Mouse (Mus musculus): ENCODE results near the gene Ddx43.

DNA sequence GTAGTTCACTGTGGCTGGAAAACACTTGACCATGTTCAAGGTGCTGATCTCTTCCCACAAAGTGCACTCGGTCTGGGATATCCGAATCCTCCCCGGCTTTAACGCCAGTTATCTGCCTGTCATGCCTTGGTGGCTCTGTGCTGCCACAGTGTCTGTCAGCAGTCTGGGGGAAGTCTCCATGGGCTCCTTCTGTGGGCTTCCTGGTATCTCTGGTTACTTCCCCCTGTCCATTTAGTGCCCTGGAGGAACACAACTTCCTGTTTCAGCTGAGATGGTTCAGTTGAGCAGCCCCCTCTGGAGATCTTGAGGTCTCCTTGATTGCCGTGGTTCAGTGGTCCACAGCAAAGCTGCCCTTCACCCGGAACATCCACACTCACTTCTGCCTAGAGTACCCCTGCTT lies 32.6 kb downstream of the Ddx43 start:
- TF ChIP-seq CTCF (IDR thresholded peaks at IDR 0.05; ENCODE audit: extremely low read depth, insufficient read depth, insufficient read length, insufficient replicate concordance) (no peak), POLR2A (IDR thresholded peaks at IDR 0.05; ENCODE audit: low read depth, low read length) (no peak)
